Mouse (Mus musculus) liver, embryonic 14 days (tissue): ENCODE data around the gene Vmn2r84. TPM values are rescaled to one million over a fixed set of nuclear protein-coding genes. Genes with fewer than 3 reads are reported as not detected.

ENCODE experiments used
- polyA plus RNA-seq: library from polyadenylated mRNA; depleted of rRNA; stranded (reverse); fragments of >200 nt; gene quantifications from 2 replicates; pipeline ENCODE4 v1.2.3, GENCODE M21; 2012; rRNA removed

Gene Vmn2r84
- polyA plus RNA-seq = not detected in 2 replicates

DNA sequence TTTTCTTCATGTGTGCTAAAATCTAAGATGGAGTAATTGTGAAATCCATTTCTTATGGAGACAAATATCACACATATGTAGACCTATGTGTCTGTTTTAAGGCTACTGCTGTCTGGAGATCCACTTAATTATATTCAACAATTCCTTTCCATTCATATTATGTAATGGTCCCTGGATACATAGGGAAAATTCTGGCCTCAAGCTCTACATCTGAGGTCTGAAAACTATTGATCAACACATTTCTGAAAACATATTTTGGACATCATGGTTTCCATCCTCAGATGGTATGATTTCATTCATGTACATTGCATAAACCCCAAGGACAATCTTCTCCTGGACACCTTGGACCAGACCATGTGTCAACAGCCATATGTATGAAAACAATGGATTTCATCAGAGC, at the start of gene Vmn2r84:
Gene Vmn2r84, minus strand, starts transcription at position 101 of the 400 bp plus-strand sequence.

DNA sequence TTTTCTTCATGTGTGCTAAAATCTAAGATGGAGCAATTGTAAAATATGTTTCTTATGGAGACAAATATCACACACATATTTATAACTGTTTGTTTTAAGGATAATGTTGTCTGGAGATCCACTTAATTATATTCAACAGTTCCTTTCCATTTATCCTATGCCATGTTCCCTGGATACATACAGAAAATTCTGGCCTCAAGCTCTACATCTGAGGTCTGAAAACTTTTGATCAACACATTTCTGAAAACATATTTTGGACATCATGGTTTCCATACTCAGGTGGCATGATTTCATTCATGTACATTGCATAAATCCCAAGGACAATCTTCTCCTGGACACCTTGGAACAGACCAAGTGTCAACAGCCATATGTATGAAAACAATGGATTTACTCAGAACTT, 35.5 kb upstream of the Vmn2r84 start, which contains the start of gene Vmn2r85:
Gene Vmn2r85, minus strand, starts transcription at position 101 of the 400 bp plus-strand sequence.

Other genes starting within 250 kb of the Vmn2r84 start
- not detected in 2 replicates for gene Olfr825, start 227.6 kb downstream of the Vmn2r84 start, polyA plus RNA-seq
- gene Olfr826, start 210.1 kb downstream of the Vmn2r84 start, polyA plus RNA-seq = not detected in 2 replicates
- gene Olfr827, start 179.9 kb downstream of the Vmn2r84 start, polyA plus RNA-seq = not detected in 2 replicates
- not detected in 2 replicates for gene Neurod4, start 114.1 kb downstream of the Vmn2r84 start, polyA plus RNA-seq
- 1.1 and 1.3 TPM in 2 replicates for gene Tespa1, start 71.5 kb downstream of the Vmn2r84 start, polyA plus RNA-seq
- not detected in 2 replicates for gene Vmn2r85, start 35.4 kb upstream of the Vmn2r84 start, polyA plus RNA-seq
- under 0.01 TPM in 1 of 2 replicates, not detected in the other for gene Vmn2r86, start 61.7 kb upstream of the Vmn2r84 start, polyA plus RNA-seq
- not detected in 2 replicates for gene Vmn2r87, start 103.1 kb upstream of the Vmn2r84 start, polyA plus RNA-seq